Mouse (Mus musculus) right cerebral cortex, adult 18-20 months (tissue): ENCODE results near the gene Cdk5r2.

Source experiments
- DNase-seq: peaks from one replicate; pipeline ENCODE4 v3.0.0; 2022; ENCODE audit warnings: mixed read lengths

The Cdk5r2 gene

DNA sequence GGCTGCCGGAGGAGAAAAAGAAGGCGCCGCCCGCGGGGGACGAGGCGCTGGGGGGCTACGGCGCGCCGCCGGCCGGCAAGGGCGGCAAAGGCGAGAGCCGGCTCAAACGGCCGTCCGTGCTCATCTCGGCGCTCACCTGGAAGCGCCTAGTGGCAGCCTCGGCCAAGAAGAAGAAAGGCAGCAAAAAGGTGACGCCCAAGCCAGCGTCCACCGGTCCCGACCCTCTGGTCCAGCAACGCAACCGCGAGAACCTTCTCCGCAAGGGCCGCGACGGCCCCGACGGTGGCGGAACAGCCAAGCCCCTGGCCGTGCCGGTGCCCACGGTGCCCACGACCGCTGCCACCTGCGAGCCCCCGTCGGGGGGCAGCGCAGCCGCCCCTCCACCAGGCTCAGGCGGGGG, 422 bp downstream of the Cdk5r2 start:
- peak; percentile 35 for DNase-seq

DNA sequence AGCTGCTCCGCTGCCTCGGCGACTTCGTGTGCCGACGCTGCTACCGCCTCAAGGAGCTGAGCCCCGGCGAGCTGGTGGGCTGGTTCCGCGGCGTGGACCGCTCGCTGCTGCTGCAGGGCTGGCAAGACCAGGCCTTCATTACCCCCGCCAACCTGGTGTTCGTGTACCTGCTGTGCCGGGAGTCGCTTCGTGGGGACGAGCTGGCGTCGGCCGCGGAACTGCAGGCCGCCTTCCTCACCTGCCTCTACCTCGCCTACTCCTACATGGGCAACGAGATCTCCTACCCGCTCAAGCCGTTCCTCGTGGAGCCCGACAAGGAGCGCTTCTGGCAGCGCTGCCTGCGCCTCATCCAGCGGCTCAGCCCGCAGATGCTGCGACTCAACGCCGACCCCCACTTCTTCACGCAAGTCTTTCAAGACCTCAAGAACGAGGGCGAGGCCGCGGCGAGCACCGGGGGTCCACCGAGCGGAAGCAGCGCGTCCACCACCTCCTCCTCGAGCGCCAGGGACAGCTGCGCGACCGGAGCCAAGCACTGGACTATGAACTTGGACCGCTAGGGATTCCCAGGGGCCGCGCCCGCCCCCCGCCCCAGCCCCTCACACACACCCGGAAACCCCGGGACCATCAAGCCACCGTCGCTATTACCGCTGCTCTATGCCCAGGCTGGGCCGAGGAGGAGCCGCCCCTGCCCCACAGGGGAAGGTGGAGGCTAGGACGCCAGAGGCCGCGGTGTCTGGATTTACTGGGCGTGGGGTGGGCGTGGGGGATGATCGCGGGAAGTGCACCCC, 1.1 kb downstream of the Cdk5r2 start:
- DNase-seq = peak; percentile 39

DNA sequence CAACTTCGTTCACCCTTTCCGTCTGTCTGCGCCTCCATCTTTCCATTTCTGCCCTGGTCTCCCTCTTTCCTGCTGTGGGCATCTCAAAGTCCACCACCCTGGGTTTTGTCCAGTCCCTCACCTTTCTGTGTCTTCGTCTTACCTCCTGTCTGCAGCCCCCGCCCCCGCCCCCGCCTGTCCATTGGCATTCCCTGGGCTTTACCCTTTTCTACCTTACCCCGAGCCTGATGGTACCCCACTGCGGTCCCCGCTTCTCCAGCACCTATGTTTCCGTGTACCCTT, 1.6 kb downstream of the Cdk5r2 start:
- DNase-seq = no peak

DNA sequence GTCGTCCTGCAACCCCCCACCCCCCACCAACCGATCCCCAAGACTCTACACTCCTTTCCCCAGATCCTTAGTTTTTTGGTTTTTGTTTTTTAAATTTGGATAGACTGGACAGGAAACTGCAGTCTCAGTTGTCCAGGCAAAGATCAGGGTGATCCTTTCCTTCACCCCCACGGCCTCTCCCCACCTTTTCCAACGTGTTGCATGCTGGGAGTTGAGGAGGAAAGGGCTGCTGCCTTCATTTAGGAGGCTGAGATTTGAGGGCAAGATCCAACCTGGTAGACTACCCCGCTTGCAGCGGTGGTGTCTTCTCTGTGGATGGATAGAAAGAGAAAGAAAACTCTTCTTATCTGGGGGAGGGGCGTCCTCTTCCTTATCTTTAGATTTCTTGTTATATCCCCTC, 2.1 kb downstream of the Cdk5r2 start:
- DNase-seq = no peak

DNA sequence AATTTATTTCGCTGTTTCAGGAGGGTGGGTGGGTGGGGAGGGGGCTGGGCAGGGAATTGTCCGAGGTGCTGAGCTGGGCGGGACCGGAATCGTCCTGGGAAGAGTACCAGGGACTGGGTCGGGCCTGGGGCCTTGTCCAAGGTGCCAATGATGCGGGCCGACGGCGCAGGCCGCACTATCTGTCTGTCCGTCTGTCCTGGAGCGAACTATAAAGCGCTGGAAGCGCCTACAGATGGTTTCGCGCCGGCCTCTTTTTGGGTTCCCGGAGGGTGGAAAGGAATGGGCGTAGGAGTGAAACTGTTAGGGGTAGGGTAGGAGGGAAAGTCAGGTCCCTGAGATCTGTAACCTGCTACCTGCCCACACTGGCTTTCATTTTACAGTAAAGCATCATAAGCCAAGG, 2.5 kb downstream of the Cdk5r2 start:
- peak; percentile 40 for DNase-seq

DNA sequence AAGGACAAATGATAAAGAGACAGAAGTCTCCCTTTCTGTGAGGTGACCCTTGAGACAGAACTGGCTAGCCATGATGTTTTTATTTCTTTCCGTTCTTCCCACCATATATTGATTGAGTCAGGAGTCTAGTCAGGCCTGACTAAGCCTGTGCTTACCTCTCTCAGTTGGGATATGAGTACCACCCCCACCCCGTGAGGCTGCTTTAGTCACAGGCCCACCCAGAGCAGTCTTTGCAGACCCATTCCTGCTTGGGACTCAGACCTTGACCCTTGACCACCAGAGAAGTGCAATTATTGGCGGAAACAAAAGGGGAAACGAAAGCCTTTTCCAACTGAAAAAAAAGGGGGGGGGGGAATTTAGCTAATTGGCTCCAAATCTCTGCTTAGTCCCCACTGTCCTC, 2.9 kb downstream of the Cdk5r2 start:
- no peak for DNase-seq

DNA sequence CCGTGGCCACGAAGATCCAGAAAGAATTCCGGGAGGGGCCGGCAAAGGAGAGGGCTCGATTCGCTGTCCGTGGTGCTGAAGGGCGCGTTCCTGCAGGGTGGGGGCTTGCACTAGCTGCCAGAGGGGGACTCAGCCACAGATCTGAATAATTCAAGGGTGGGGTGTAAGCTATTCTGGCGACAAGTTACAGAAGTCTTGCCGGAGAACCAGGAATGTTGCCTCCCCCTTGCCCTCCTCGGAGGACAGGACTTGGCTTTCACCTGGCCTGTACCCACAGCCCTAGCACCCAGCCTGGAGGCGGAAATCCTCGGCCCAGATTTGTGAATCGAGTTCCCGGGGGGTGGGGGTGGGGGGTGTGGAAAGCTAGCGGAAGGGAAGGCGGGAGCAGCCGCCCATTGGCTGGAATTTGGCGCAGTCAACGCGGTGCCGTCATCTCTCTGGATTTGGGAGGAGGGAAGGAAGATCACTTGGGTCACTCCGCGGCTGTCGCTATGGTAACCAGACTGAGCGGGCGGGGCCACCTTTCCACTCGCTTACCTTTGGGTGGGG, 3.5 kb downstream of the Cdk5r2 start:
- DNase-seq = peak; percentile 95

DNA sequence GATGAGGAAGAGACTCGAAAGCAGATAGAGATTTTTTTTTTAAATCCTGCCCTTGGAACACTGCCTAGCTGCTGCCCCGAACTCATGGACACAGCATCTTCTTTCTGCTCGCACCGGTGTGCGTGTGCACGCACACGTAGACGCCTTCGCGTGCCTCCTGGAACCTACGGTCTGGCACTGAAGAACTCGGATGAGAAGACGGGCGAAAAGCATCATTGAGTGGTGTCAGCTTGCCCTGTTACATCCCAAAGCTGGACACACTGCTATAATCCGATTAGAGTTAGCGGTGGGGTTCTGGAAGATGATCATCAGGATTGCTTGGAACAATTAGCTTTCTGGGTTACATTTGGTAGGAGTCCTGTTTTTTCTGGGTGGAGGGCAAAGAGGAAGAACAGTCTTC, 4.1 kb downstream of the Cdk5r2 start:
- no peak for DNase-seq

DNA sequence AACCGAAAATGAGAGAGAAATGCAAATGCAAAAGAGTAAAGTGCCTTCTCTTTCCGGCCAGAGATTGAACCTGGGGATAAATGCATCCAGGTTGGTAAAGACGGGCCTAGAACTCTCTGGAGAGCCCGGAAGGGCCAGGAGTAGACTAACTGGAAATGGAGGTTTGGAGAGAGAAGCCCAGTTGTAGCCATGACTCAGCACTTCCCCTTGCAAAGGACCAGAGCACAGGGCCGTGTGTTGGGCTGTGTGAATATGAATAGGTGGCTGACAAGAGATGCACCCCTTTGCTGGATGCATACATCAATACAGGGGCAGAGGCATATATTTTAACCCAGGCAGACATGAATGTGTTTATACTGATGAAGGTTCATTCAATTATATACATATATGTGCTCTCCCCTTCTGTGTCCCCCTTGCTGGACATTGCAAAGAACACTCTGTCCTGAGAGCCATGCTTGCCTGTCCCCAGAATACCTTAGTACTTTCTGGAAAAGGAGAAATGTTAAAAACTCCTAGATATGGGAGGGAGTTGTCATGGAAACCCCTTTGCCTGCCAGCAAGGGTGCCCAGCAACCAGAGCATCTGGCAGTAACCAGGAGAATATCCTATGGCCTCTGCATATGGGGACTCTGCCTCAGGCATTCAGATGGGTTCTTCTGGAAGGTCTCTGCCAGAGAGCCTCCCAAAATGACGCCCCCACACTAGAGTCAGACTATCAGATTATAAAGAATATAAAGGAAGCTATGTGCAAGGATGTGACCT, 4.7 kb downstream of the Cdk5r2 start:
- DNase-seq = peak; percentile 43

DNA sequence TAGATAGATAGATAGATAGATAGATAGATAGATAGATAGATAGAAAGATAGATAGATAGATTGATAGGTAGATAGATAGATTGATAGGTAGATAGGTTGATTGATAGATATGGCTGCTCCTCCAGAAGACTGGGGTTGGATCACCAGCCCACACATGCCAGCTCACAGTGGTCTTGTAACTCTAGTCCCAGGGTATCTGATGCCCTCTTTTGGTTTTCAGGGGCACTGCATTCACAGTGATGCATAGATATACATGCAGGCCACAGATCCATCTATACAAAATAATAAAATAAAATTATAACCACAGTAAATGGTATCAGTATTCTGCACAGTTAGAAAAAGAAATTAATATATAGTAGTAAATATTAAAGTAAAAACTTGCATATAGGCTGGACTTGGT, 7.0 kb downstream of the Cdk5r2 start:
- DNase-seq = no peak

DNA sequence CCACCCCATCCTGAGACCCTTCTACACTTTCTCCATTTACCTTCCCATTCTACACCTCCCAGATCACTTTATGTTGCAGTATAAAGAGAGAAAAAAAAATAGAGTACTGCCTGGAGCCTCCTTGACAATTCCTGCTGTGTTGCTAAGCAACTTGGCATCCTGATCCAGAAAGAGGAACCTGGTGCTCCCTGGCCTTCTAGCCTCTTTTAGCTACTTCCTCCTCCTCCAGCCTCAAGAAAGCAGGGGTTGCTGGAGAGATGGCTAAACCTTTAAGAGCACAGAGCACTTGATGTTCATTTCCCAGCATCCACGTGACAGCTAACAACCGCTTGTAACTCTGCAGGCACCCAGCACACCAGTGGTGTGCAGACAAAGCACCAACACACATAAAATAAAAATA, 17.5 kb downstream of the Cdk5r2 start:
- no peak for DNase-seq

DNA sequence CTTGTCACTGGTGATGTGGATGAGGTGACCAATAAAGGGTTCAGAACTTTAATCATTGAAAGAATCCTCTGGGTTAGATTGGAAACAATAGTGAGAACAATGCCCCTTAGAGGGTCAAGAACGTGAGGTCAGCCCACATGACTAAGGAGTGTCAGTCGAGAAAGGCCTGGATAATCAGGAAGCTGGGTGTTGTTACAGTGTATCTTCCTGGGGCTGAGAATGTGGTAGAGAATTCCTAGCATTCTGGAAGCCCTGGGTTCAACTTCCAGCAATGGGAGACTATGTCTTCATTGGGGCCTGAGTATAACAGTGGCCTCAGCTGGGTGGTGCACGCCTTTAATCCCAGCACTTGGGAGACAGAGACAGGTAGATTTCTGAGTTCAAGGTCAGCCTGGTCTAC, 22.5 kb downstream of the Cdk5r2 start:
- no peak for DNase-seq

DNA sequence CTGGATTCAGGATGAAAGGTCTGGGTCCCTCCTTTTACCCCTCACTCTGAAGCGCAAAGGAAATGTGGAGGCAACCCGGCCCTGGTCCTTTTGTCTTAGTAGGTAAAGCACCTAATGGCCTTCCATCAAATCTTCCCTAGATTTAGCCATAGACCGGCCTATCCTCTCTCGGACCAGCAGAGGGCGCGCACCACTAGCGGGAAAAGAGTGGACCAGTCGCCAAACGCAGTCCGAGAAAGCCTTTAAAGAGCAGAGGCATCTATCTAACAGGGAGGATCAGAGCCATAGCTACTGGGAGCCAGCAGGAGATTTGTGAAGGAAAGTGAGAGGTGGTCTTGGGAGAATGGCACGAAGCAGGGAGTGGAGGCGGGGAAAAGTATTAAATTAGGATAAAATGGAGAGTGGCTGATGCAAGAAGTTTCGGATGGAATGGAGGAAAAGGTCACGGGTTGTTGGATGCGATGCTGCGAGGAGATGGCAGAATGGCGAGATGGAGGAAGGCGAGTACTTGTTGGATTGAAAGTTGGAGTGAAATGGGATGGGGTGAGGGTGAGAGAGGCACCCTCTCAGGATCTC, 26.1 kb downstream of the Cdk5r2 start:
- DNase-seq = peak; percentile 75

DNA sequence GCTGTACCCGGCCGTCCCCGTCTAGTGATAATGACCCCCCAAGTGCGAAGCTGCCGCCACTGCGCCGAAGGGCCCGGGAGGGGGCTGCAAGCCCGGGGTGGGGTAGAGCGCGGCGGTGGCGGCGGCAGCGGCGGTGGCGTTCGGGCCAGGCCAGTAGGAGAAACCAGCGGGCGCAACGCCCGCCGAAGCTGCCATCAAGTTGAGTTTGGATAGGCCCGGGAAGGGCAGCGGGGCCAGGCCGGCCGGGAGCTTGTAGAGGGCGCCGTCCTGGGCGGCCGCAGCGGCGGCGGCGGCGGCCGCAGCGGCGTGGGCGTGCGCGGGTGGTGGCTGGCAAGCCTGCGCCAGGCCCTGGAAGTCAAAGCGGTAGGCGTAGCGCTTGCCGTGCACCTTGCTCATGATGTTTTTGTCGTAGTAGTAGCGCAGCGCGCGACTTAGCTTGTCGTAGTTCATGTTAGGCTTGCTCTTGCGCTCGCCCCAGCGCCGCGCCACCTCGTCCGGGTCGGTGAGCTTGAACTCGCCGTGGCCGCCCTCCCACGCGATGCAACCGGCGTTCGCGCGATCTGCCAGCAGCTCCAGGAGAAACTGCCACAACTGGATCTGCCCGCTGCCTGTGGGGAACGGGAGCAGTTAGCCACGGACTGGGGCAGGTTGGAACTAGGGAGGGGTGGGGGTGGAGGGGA, 27.5 kb downstream of the Cdk5r2 start:
- no peak for DNase-seq

DNA sequence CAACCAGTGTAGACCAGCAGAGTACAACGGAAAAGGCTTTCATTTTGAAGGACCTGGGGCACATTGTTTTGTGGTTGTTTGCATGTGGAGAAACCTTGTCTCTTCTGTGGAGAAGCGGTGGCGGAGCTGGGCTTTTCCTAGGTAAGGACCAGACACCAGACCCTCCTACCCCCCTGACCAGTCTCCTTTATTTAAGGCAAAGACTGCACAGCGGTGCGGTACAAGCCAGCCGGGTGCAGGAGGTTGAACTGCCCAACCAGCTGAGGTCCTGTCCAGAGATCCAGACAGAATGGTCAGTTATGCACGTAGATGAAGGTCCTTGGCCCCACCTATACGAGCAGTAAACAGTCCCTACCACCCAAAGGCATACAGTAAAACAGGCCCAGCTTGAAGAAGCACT, 28.1 kb downstream of the Cdk5r2 start:
- DNase-seq = no peak

DNA sequence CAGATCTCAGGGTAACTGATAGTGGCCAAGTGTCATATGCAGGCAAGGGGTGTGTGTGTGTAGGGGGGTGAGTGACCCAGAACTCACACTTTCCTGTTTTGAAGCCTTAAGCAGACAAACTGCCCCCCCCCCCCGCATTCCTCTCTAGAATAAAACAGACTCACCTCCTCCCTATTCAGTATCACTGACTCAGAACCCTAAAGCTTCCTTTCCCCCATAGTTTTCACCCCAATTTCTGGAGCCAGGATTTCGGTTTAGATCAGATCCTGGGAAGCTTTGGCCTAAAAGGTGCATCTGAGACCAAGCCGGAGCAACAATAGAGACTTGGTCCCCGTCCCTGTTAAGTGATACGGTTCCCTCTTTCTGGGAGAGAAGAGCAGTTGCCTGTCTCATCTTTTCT, 28.7 kb downstream of the Cdk5r2 start:
- no peak for DNase-seq

DNA sequence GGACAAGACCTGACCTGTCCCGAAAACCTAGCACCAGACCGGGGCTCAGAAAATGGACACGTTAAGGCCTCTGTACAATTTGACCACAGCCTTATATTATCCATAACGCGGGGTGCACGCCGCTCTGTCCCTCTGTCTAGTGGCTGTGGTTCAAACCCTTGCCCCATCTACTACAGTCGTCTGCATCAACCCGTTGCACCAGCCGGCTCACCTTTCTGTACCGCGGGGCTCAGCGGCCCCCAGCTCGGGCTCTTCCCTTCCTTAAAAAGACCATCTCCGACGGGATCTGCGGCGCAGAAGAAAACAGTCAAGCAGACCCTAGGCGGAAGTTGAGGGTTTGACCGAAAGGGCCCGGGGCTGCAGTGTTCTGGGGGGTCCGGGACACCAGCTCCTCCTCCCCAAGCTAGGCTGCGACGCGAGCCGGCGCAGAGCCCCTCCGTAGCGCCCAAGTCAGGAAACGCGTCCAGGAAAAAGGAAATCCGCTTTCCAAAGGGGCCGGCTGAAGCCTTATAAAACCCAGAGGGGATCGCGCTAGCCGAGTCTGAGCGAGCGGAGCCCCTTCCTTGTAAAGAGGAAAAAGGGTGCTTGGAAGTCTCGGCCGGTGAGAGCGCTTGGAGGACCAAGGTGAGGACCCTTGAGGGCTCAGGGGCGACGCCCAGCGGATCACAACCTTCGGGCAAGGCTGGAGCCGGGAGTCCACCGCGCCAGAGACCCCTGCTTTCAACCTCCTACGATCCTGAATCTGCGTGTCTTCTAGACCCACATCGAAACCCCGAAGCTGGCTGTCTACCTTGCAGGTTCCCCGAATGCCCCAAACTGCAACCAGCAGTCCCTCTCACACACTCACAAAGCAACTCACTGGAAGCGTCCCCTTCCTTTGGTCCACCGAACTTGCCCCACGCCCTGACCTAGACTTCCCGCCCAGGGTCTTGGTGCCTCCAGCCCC, 29.7 kb downstream of the Cdk5r2 start:
- DNase-seq = no peak

DNA sequence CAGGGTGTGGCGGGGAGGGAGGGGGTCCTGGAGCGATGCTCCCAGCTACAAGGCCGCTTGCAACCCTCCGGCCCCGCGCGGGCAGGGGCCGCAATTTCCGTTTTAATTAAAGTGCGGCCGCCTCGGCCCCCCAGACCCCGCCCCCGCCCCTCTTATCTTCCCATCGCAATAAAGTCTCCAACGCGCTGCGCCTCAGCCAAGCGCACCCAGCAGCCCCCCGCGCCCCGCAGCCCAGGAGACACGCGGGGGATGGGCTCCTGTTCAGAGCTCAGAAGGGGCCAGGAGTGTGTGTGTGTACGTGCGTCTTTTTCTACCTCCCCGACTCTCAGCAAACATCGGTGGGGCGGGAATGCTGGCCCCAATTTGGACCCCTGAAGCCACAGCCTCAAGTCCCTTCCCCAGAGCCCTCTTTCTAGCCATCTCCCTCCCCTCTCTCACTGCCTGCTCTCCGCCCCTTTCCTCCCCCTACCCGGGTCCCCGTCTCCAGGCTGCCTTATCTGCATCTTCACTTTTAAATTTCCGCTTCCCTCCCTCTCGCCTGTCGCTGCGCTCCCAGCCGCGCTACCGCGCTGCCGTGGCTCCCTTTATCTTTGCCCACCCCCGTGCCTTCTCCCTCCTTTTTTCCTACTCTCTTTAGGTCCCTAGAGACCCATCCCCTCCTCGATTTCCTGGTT, 30.8 kb downstream of the Cdk5r2 start, which contains the start of gene Fev:
Gene Fev, minus strand, starts transcription at position 51 of the 674 bp plus-strand sequence.
- no peak for DNase-seq

DNA sequence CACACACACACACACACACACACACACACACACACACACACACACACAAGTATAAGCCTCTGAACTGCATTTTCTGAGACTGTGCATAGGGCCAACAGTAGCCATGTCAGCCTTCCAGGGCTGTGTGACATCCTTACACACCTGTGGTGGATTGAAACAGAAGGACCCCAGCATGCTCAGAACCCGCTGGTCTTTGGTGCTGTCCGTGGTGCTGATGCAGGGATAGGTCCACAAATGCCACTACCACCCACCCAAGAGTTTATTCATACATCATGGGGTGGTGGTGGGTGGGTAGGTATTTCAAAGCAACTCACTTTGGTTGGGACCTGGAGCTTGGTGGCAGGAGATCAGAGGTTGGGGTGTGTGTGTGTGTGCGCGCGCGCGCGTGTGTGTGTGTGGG, 36.8 kb downstream of the Cdk5r2 start:
- DNase-seq = no peak

DNA sequence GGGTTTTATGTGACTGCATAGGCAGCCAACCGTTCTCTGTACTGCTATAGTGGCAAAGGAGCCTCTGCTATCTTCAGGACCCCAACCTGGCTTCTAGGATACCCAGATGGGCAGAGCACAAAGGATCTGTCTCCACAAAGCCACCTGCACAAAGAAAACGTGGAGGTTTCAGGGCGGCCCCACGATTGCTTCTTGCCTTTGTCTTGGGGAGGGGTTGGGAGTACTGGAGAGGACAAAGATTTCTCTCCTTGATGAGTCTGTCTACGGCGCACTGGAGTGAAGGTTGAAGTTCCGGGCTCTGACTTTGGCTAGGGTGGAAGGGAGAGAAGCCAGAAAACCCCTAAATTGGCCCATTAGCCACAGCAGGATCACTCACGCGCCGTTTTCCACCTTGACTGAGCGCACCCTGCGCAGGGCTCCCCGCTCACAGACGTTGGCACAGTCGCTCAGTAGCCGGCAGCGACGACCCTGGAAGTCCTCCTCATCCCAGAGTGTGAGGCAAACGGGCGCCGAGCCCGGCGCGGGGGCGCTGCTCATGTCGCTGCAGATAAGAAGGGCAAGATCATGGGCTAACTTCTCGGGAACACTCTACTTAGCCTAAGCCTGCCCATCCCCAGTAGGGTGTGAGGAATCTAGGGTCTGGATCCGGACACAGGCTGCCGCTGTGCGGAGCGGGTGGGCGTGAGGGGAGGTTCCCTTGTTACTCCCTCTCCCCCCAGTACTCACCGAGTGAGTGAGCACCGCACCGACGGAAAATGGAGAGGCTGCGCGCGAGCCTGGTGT, 37.8 kb downstream of the Cdk5r2 start:
- no peak for DNase-seq
